Mouse (Mus musculus): ENCODE measurements around the gene Olfr554. TPM values are rescaled to one million over a fixed set of nuclear protein-coding genes. Genes with fewer than 3 reads are reported as not detected.
"Not testable (repeated sequence)": the region's sequence is repeated elsewhere in the genome, so short reads cannot be mapped to it uniquely, and the experiment has no call there.

Olfr554 gene
- total and polyA plus RNA-seq, 2 experiments, result not detected

DNA sequence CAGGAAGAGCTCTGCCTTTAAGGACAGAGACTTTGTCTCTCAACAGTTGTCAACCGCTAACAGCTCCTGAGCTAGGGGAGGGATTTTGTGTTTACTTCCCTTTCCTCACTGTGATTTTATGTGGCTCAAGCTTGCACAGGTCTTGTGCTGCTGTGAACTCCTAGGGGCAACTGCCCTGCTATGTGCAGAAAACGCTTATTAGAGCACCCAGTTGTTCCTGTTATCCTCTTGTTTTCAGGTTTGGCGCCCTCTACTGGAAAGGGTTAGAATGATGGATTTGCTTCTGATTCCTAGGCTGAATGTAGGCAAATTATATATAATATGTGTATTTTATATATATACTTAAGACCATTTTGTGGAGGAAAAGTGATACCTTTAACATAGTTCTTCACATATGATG, 1.6 kb upstream of the Olfr554 start:
- Histone ChIP-seq H3K9ac (ENCODE audit: low read depth, low read length) (no peak overlapping the region), H3K4me1 (ENCODE audit: control insufficient read depth, insufficient read depth, low read length) (no peaks in the 10 kb centered on the region), H3K27ac (replicated peaks; ENCODE audit: insufficient read depth, low read depth, low read length) (no peak overlapping the region), H3K79me2 (ENCODE audit: control insufficient read depth, insufficient read depth, low read length) (no peaks in the 10 kb centered on the region), H3K27me3 (ENCODE audit: control insufficient read depth, insufficient read depth, low read length) (no peaks in the 10 kb centered on the region), H3K36me3 (ENCODE audit: control insufficient read depth, insufficient read depth, low read length) (no peaks in the 10 kb centered on the region), H3K4me3 (ENCODE audit: insufficient read depth, low read depth, low read length) (no peak overlapping the region)
- peak; percentile 58 for DNase-seq (ENCODE audit: extremely low read depth, low read depth, low spot score)
- TF ChIP-seq POLR2A (IDR thresholded peaks at IDR 0.05; ENCODE audit: extremely low read depth, insufficient read depth, low read length) (no peak), CTCF (IDR thresholded peaks at IDR 0.05; ENCODE audit: low read depth, low read length) (no peak)
- 24% methylated on average over 3 of the region's 3 CpGs for WGBS

GRCm38 (mm10) chr7:102644945-102645344, 6.7 kb downstream of the Olfr554 start:
- not testable (repeated sequence) for H3K27me3 ChIP-seq (ENCODE audit: control insufficient read depth, insufficient read depth, low read length); H3K9ac ChIP-seq (ENCODE audit: low read depth, low read length); DNase-seq (ENCODE audit: extremely low read depth, low read depth, low spot score); H3K4me1 ChIP-seq (ENCODE audit: control insufficient read depth, insufficient read depth, low read length); H3K79me2 ChIP-seq (ENCODE audit: control insufficient read depth, insufficient read depth, low read length); H3K4me3 ChIP-seq (ENCODE audit: insufficient read depth, low read depth, low read length); H3K27ac ChIP-seq (replicated peaks; ENCODE audit: insufficient read depth, low read depth, low read length); H3K36me3 ChIP-seq (ENCODE audit: control insufficient read depth, insufficient read depth, low read length)
- 82% methylated on average over 4 of the region's 4 CpGs for WGBS

GRCm38 (mm10) chr7:102658523-102658922, 20.3 kb downstream of the Olfr554 start, which contains the start of gene Olfr555:
Gene Olfr555, plus strand, starts transcription at chr7:102658823.
- no peak for TF ChIP-seq CTCF (IDR thresholded peaks at IDR 0.05; ENCODE audit: low read depth, low read length)
- no peak for TF ChIP-seq POLR2A (IDR thresholded peaks at IDR 0.05; ENCODE audit: extremely low read depth, insufficient read depth, low read length)
- DNase-seq (ENCODE audit: extremely low read depth, low read depth, low spot score), result no peak
- Histone ChIP-seq H3K27ac (replicated peaks; ENCODE audit: insufficient read depth, low read depth, low read length) (no peak within 1 kb of the TSS), H3K9ac (ENCODE audit: low read depth, low read length) (no peak within 1 kb of the TSS), H3K4me3 (ENCODE audit: insufficient read depth, low read depth, low read length) (no peak within 1 kb of the TSS), H3K4me1 (ENCODE audit: control insufficient read depth, insufficient read depth, low read length) (no peaks in the 10 kb centered on the region), H3K27me3 (ENCODE audit: control insufficient read depth, insufficient read depth, low read length) (no peaks in the 10 kb centered on the region), H3K36me3 (ENCODE audit: control insufficient read depth, insufficient read depth, low read length) (no peaks in the 10 kb centered on the region), H3K79me2 (ENCODE audit: control insufficient read depth, insufficient read depth, low read length) (no peaks in the 10 kb centered on the region)
- WGBS, result 74% methylated on average over 1 of the region's 1 CpGs

- H3K27me3 ChIP-seq (ENCODE audit: control insufficient read depth, insufficient read depth, low read length), result no peaks in the 10 kb centered on the region
- no peaks in the 10 kb centered on the region for H3K4me1 ChIP-seq (ENCODE audit: control insufficient read depth, insufficient read depth, low read length)
- no peak within 1 kb of the TSS for H3K4me3 ChIP-seq (ENCODE audit: insufficient read depth, low read depth, low read length)
- no peak for DNase-seq (ENCODE audit: extremely low read depth, low read depth, low spot score)
- 65% methylated on average over 3 of the region's 3 CpGs for WGBS
- no peak within 1 kb of the TSS for H3K27ac ChIP-seq (replicated peaks; ENCODE audit: insufficient read depth, low read depth, low read length)
- no peak within 1 kb of the TSS for H3K9ac ChIP-seq (ENCODE audit: low read depth, low read length)
- TF ChIP-seq CTCF (IDR thresholded peaks at IDR 0.05; ENCODE audit: low read depth, low read length) (no peak), POLR2A (IDR thresholded peaks at IDR 0.05; ENCODE audit: extremely low read depth, insufficient read depth, low read length) (no peak)
- no peaks in the 10 kb centered on the region for H3K79me2 ChIP-seq (ENCODE audit: control insufficient read depth, insufficient read depth, low read length)
- H3K36me3 ChIP-seq (ENCODE audit: control insufficient read depth, insufficient read depth, low read length), result no peaks in the 10 kb centered on the region
These were observed 26.4 kb downstream of the Olfr554 start, which contains the start of gene Olfr556 for GRCm38 (mm10) chr7:102664599-102664998. Gene Olfr556, plus strand, starts transcription at chr7:102664899.

- H3K27ac ChIP-seq (replicated peaks; ENCODE audit: insufficient read depth, low read depth, low read length), result no peak overlapping the region
- H3K79me2 ChIP-seq (ENCODE audit: control insufficient read depth, insufficient read depth, low read length), result no peaks in the 10 kb centered on the region
- DNase-seq (ENCODE audit: extremely low read depth, low read depth, low spot score), result no peak
- no peak for TF ChIP-seq CTCF (IDR thresholded peaks at IDR 0.05; ENCODE audit: low read depth, low read length)
- H3K4me3 ChIP-seq (ENCODE audit: insufficient read depth, low read depth, low read length), result no peak overlapping the region
- H3K36me3 ChIP-seq (ENCODE audit: control insufficient read depth, insufficient read depth, low read length), result no peaks in the 10 kb centered on the region
- no peak overlapping the region for H3K9ac ChIP-seq (ENCODE audit: low read depth, low read length)
- 39% methylated on average over 2 of the region's 2 CpGs for WGBS
- no peaks in the 10 kb centered on the region for H3K27me3 ChIP-seq (ENCODE audit: control insufficient read depth, insufficient read depth, low read length)
- no peaks in the 10 kb centered on the region for H3K4me1 ChIP-seq (ENCODE audit: control insufficient read depth, insufficient read depth, low read length)
These were observed 27.1 kb downstream of the Olfr554 start for GRCm38 (mm10) chr7:102665378-102665777.

DNA sequence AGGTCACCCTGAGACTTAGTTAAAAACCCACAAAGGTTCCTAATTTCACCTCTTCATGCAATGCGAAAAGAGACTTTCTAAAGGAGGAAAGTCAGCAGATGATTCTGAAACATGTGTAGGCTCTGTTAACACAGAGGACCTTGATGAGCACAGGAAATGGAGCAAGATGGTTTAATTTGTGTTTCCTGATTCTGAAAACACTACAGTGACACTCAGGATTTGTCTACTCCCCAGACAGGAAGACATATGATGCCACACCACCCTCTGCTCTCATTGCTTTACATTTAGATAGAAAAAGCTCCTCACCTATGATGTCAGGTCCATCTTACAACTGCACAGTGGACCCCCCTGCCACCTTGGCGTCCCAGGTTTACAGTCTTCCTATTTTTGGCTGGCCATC, 38.0 kb downstream of the Olfr554 start:
- Histone ChIP-seq H3K9ac (ENCODE audit: low read depth, low read length) (no peak overlapping the region), H3K27ac (replicated peaks; ENCODE audit: insufficient read depth, low read depth, low read length) (no peak overlapping the region), H3K4me3 (ENCODE audit: insufficient read depth, low read depth, low read length) (no peak overlapping the region), H3K27me3 (ENCODE audit: control insufficient read depth, insufficient read depth, low read length) (no peaks in the 10 kb centered on the region), H3K4me1 (ENCODE audit: control insufficient read depth, insufficient read depth, low read length) (no peaks in the 10 kb centered on the region), H3K36me3 (ENCODE audit: control insufficient read depth, insufficient read depth, low read length) (no peaks in the 10 kb centered on the region), H3K79me2 (ENCODE audit: control insufficient read depth, insufficient read depth, low read length) (no peaks in the 10 kb centered on the region)
- 75% methylated on average over 2 of the region's 2 CpGs for WGBS
- no peak for TF ChIP-seq CTCF (IDR thresholded peaks at IDR 0.05; ENCODE audit: low read depth, low read length)
- no peak for TF ChIP-seq POLR2A (IDR thresholded peaks at IDR 0.05; ENCODE audit: extremely low read depth, insufficient read depth, low read length)
- DNase-seq (ENCODE audit: extremely low read depth, low read depth, low spot score), result no peak
